Mouse (Mus musculus) embryonic fibroblast, embryonic 13.5 days (primary cell): ENCODE data around the gene Prkag2. TPM values are rescaled to one million over a fixed set of nuclear protein-coding genes. Genes with fewer than 3 reads are reported as not detected.
A peak's percentile ranks its signal among the peaks of the same experiment; 100 is the strongest.

Experiments
- H3K27ac ChIP-seq: 2 replicates; pipeline ENCODE4 v1.5.1; 2012; ENCODE audit warnings: low read length, control low read depth, inconsistent platforms; ENCODE audit not compliant: insufficient read depth
- H3K4me1 ChIP-seq: 2 replicates; pipeline ENCODE4 v1.6.1; 2011; ENCODE audit warnings: low read length; ENCODE audit not compliant: control insufficient read depth, insufficient read depth
- H3K4me3 ChIP-seq: 2 replicates; pipeline ENCODE4 v1.5.1; 2011; ENCODE audit warnings: mild to moderate bottlenecking, control low read depth, low read length; ENCODE audit not compliant: insufficient read depth
- CTCF ChIP-seq: IDR thresholded peaks from 2 replicates; pipeline ENCODE4 v1.5.1; 2011; ENCODE audit warnings: mild to moderate bottlenecking, control low read depth, low read length, moderate library complexity, borderline replicate concordance; ENCODE audit not compliant: insufficient read depth
- POLR2A ChIP-seq: IDR thresholded peaks from 2 replicates; pipeline ENCODE4 v1.6.1; 2011; ENCODE audit warnings: low read depth, mild to moderate bottlenecking, control low read depth, low read length, moderate library complexity
- polyA plus RNA-seq: library from polyadenylated mRNA; stranded (reverse); fragments of >200 nt; gene quantifications from 2 replicates; pipeline ENCODE4 v1.2.4, GENCODE M21; 2011; ENCODE audit warnings: low read depth; ENCODE audit not compliant: missing spikeins, insufficient read length

Prkag2 gene
- polyA plus RNA-seq, 1 experiment = 39.6 TPM

DNA sequence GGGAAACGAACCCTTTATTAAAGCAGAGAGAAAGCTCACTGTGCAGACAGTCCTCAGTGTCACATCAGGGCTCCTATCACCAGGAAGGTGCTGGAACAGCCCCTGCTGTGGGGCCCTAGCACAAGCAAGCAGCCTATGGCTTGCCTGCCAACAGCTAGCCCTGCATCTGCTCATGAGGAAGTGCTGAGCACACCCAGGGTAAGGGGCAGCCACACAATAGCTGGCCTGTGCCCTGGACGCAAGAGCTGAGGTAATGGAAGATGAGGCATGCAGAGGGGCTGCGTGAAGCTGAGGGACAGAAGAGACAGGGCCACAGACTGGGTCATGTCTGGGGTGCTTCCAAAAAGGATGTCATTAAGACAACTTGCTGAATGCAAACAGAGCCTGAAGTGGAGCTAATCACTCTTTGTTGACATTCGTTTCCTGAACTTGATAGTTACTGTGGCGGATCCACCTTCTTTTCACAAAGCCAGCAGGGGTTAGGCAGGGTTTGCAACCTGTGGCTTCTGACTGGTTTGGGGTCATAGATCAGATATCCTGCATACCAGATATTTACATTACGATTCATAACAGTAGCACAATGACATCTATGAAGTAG is 94.8 kb downstream of the Prkag2 start:
- Histone ChIP-seq H3K27ac (no peak overlapping the region), H3K4me1 (peaks cover 14% of the 10 kb centered on the region; the same call in 1 of the 2 replicates), H3K4me3 (no peak overlapping the region)
- no peak for TF ChIP-seq POLR2A

DNA sequence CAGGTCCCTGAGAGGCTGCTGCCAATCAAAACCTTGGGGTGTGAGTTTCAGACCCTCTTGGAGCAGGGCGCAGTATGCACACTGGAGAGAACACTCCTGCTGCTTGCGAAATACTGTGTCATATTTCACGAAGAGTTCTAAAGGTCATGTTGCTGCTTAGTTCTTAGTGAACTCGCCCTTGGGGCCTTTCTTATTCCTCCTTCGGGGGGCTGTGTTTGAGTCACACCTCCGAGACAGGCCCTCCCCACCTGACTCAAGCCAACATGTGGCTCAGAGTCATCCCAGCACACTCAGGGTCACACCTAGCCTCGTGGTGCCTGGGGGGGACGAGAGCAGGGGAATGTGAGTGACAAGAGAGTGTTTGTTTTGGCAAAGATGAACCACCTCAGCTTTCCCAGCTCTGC is 99.0 kb downstream of the Prkag2 start:
- TF ChIP-seq CTCF (no peak), POLR2A (no peak)
- Histone ChIP-seq H3K4me1 (peaks cover 5% of the 10 kb centered on the region; the same call in 1 of the 2 replicates), H3K4me3 (no peak overlapping the region), H3K27ac (no peak overlapping the region)

DNA sequence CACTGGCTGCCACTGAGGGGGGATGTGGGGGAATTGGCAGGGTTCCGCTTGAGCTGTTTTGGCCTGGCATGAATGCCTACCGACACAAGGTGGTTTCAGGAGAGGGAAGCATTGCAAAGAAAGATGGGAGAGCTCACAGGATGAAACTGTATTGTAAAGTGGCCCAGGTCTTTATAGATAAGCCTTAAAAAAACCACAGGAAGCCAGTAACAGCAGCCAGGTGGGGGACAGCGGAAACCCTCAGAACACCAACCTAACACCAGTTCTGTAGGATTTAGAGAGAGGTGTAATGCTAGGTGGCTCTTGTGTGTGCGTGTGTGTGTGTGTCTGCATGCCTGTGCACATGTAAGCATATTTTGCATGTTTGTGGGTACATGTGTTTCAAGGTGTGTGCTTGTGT is 101.1 kb downstream of the Prkag2 start:
- H3K4me1 ChIP-seq = peaks cover 10% of the 10 kb centered on the region
- no peak overlapping the region for H3K27ac ChIP-seq
- H3K4me3 ChIP-seq = no peak overlapping the region
- TF ChIP-seq POLR2A = no peak
- TF ChIP-seq CTCF = no peak

- H3K27ac ChIP-seq = no peak overlapping the region
- peaks cover 5% of the 10 kb centered on the region for H3K4me1 ChIP-seq
- H3K4me3 ChIP-seq = peak overlapping the region; percentile 21
- TF ChIP-seq CTCF = no peak
- 0 out of 2 replicates have a peak, but pooled peaks have one; percentile 28 for TF ChIP-seq POLR2A
Measured at GRCm38 (mm10) chr5:24995576-24996100, 104.8 kb downstream of the Prkag2 start.

DNA sequence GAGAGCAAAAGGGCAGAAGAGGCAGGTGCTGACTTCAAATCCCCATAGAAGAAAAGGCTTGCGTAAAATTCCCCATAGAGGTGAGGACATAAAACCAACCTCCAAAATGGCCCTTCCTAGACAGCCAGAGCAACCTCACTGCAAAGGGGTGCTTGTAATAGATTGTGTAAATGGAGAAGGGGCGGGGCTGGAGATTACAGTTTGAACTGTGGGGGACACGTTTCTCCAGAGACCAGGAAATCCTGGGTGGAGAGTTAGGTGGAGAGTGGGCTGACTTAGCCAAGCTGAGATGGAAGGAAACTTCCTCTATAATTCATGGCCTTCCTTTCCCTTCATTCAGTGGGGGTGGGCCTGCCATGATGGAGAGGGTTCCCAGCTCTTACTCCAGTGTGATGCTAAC is 107.3 kb downstream of the Prkag2 start:
- Histone ChIP-seq H3K4me3 (no peak overlapping the region), H3K4me1 (peaks cover 5% of the 10 kb centered on the region), H3K27ac (no peak overlapping the region)
- TF ChIP-seq CTCF (no peak), POLR2A (no peak)

GRCm38 (mm10) chr5:24991575-24991974 is 108.9 kb downstream of the Prkag2 start:
- Histone ChIP-seq H3K4me3 (no peak overlapping the region), H3K27ac (no peak overlapping the region), H3K4me1 (peaks cover 5% of the 10 kb centered on the region)
- TF ChIP-seq POLR2A = no peak
- no peak for TF ChIP-seq CTCF

DNA sequence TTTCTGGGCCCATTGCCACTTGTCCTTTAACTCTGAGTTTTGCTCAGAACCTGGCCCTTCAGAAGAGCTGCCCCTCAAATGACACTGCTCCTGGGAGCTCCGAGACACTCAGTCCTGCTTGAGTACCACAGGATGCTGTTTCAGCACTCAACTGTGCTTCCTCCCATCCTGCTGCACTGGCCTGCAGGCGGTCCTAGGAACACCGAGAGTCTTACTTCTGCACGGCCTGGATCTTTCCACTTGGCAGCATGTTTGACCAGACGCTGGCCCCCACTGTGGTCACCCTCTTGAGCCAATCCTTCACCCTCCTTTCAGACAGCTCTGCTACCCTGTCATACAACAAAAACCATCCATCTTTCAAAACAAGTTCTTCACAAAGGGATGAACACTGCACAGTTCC is 110.0 kb downstream of the Prkag2 start:
- H3K4me3 ChIP-seq = no peak overlapping the region
- H3K4me1 ChIP-seq = no peaks in the 10 kb centered on the region; the same call in 1 of the 2 replicates
- no peak overlapping the region for H3K27ac ChIP-seq
- no peak for TF ChIP-seq CTCF
- TF ChIP-seq POLR2A = no peak

DNA sequence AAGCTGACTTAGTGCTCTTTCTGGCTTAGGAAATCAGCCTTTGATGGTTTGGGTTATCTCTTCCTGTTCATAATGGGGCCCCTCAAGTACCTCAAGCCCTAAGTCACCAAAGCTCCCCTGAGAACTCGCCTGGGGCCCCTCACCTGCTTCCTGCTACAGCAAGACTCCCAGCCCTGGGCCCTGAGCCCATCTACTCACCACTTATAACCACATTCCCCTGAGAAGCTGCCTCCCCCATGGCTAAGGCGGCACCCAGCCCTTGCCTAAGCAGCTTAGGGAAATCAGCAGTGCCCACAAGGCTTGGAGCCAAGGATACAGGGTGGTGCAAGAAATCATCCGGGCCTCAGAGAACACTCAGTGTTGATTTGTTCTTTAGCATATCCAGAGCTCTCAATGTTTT is 110.8 kb downstream of the Prkag2 start:
- H3K4me3 ChIP-seq = no peak overlapping the region
- H3K4me1 ChIP-seq = no peaks in the 10 kb centered on the region; the same call in none of the 2 replicates
- H3K27ac ChIP-seq = no peak overlapping the region
- TF ChIP-seq CTCF (no peak), POLR2A (no peak)

DNA sequence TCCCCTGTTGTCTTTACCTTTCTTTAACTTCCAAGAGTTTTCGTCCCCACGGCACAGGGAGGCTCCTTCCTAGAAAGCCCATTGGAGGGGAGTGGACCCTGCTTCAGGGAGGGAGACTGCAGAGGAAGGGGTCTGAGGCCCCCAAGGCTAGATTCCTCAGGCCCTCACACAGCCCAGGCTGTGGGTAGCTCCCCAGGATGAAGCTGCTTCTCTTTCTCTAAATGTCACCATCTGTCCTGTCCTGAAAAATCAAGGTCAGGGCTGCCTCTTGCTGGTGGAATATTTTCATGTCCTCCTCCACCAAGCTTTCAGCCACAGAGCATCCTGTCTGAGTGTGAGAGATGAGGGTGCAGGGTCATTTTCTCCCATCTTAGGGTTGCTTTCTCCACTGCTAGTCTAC is 113.5 kb downstream of the Prkag2 start:
- H3K4me3 ChIP-seq = no peak overlapping the region
- TF ChIP-seq POLR2A = no peak
- TF ChIP-seq CTCF = no peak
- no peak overlapping the region for H3K27ac ChIP-seq
- H3K4me1 ChIP-seq = no peaks in the 10 kb centered on the region; the same call in none of the 2 replicates

DNA sequence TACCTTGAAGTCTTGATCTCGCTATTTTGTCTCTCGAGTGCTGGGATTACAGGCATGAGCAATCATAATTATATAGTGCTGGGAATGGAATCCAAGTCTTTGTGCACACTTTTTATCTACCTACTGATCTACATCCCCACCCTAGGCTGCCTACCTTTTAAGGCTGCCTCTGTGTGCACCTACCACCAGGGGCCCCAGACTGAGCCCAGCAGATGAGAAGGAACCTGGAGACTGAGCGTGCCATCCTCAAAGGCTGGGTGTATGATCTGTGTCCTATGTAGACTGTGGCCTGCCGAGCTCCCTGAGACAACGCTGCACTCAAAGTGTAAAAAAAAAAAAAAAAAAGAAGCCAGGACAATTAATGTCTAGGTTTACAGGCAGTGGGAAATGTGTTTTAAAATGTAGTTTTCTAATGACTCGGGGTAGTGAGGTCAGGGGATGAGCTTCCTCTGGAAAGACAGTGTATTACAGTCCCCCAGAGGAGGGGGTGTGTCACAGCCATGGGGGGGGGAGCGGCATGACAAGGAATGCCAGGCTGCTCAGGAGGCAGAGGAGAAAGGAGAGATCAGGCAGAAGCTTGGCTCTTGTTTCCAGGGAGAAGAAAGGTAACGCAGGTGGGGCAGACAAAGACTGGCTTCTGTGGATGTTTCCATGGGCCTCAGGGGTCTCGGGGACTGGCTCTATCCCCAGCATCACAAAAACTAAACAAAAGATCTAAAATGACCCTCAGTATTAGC is 114.1 kb downstream of the Prkag2 start:
- Histone ChIP-seq H3K4me1 (no peaks in the 10 kb centered on the region; the same call in none of the 2 replicates), H3K27ac (no peak overlapping the region), H3K4me3 (no peak overlapping the region)
- TF ChIP-seq POLR2A (no peak), CTCF (no peak)
